Mouse (Mus musculus) right cerebral cortex, adult 2 months (tissue): Measurements from ENCODE around the gene Pex19.
A peak's percentile ranks its signal among the peaks of the same experiment; 100 is the strongest.

ENCODE experiments used
- DNase-seq, 2 experiments: peaks; one replicate each; pipeline ENCODE4 v3.0.0; 2021 to 2022; ENCODE audit warnings: low spot score in 2 of 2

The Pex19 gene

GRCm38 (mm10) chr1:172133535-172133934 is 7.0 kb downstream of the Pex19 start:
- no peak for DNase-seq

GRCm38 (mm10) chr1:172134072-172134471 is 7.5 kb downstream of the Pex19 start:
- DNase-seq, result no peak

GRCm38 (mm10) chr1:172140160-172140559 is 13.6 kb downstream of the Pex19 start:
- no peak for DNase-seq

- no peak for DNase-seq
Measured at GRCm38 (mm10) chr1:172140825-172141224, 14.3 kb downstream of the Pex19 start.

GRCm38 (mm10) chr1:172141529-172141928 is 15.0 kb downstream of the Pex19 start:
- no peak for DNase-seq

- peak; percentile 65 to 77 for DNase-seq
Measured at GRCm38 (mm10) chr1:172143570-172143969, 17.0 kb downstream of the Pex19 start.

GRCm38 (mm10) chr1:172147835-172148278 is 21.3 kb downstream of the Pex19 start, which contains the start of gene Dcaf8:
Gene Dcaf8 (plus strand): TSS chr1:172148084.
- DNase-seq, result peak; percentile 94 to 96

GRCm38 (mm10) chr1:172148279-172148954 is 21.9 kb downstream of the Pex19 start:
- peak; percentile 33 to 54 for DNase-seq

- no peak for DNase-seq
Measured at GRCm38 (mm10) chr1:172148955-172149815, 22.6 kb downstream of the Pex19 start.

GRCm38 (mm10) chr1:172154536-172154935 is 28.0 kb downstream of the Pex19 start:
- DNase-seq, result no peak

GRCm38 (mm10) chr1:172155518-172155917 is 29.0 kb downstream of the Pex19 start:
- DNase-seq, result no peak

GRCm38 (mm10) chr1:172159970-172160369 is 33.4 kb downstream of the Pex19 start:
- DNase-seq, result no peak

GRCm38 (mm10) chr1:172160508-172160907 is 34.0 kb downstream of the Pex19 start:
- DNase-seq, result no peak

- peak; percentile 44 to 65 for DNase-seq
Measured at GRCm38 (mm10) chr1:172162009-172162408, 35.5 kb downstream of the Pex19 start.

GRCm38 (mm10) chr1:172162959-172163358 is 36.4 kb downstream of the Pex19 start:
- no peak for DNase-seq

- no peak for DNase-seq
Measured at GRCm38 (mm10) chr1:172167911-172168310, 41.4 kb downstream of the Pex19 start.

GRCm38 (mm10) chr1:172169809-172170208 is 43.3 kb downstream of the Pex19 start:
- DNase-seq, result no peak

- DNase-seq, result no peak
Measured at GRCm38 (mm10) chr1:172172381-172172780, 45.8 kb downstream of the Pex19 start.

- no peak for DNase-seq
Measured at GRCm38 (mm10) chr1:172173181-172173580, 46.6 kb downstream of the Pex19 start.

GRCm38 (mm10) chr1:172177791-172178190 is 51.2 kb downstream of the Pex19 start:
- DNase-seq, result no peak

- no peak for DNase-seq
Measured at GRCm38 (mm10) chr1:172179102-172179501, 52.5 kb downstream of the Pex19 start.

GRCm38 (mm10) chr1:172180881-172181280 is 54.3 kb downstream of the Pex19 start:
- no peak for DNase-seq

GRCm38 (mm10) chr1:172181777-172182176 is 55.2 kb downstream of the Pex19 start:
- no peak for DNase-seq
